Mouse (Mus musculus) cerebellum, adult 9-11 months (tissue): ENCODE data around the gene Hoxa10.

Experiments
- DNase-seq: peaks from one replicate; pipeline ENCODE4 v3.0.0; 2022

Hoxa10 gene

GRCm38 (mm10) chr6:52240389-52241000 is at the start of gene Hoxa10:
Gene Hoxa10, minus strand, starts transcription at chr6:52240854.
- no peak for DNase-seq

- DNase-seq = no peak
Measured at GRCm38 (mm10) chr6:52290186-52290585, 49.5 kb upstream of the Hoxa10 start.

GRCm38 (mm10) chr6:52283896-52284295 is 43.2 kb upstream of the Hoxa10 start:
- no peak for DNase-seq

GRCm38 (mm10) chr6:52281084-52281483 is 40.4 kb upstream of the Hoxa10 start:
- DNase-seq = no peak

GRCm38 (mm10) chr6:52276920-52277319 is 36.3 kb upstream of the Hoxa10 start:
- no peak for DNase-seq

GRCm38 (mm10) chr6:52276382-52276781 is 35.7 kb upstream of the Hoxa10 start:
- no peak for DNase-seq

- no peak for DNase-seq
Measured at GRCm38 (mm10) chr6:52275563-52276280, 35.1 kb upstream of the Hoxa10 start.

- DNase-seq = no peak
Measured at GRCm38 (mm10) chr6:52274576-52274975, 33.9 kb upstream of the Hoxa10 start.

- no peak for DNase-seq
Measured at GRCm38 (mm10) chr6:52273656-52274280, 33.1 kb upstream of the Hoxa10 start.

GRCm38 (mm10) chr6:52272766-52273655 is 32.4 kb upstream of the Hoxa10 start:
- no peak for DNase-seq

GRCm38 (mm10) chr6:52270494-52271480 is 30.1 kb upstream of the Hoxa10 start:
- peak; percentile 17 for DNase-seq

GRCm38 (mm10) chr6:52268756-52269155 is 28.1 kb upstream of the Hoxa10 start:
- DNase-seq = no peak

- DNase-seq = no peak
Measured at GRCm38 (mm10) chr6:52268341-52268740, 27.7 kb upstream of the Hoxa10 start.

- DNase-seq = no peak
Measured at GRCm38 (mm10) chr6:52267691-52268090, 27.0 kb upstream of the Hoxa10 start.

GRCm38 (mm10) chr6:52267221-52267620 is 26.6 kb upstream of the Hoxa10 start:
- no peak for DNase-seq

- DNase-seq = no peak
Measured at GRCm38 (mm10) chr6:52266666-52266985, 26.0 kb upstream of the Hoxa10 start.

GRCm38 (mm10) chr6:52265913-52266665 is 25.4 kb upstream of the Hoxa10 start:
- DNase-seq = no peak

GRCm38 (mm10) chr6:52265306-52265912 is 24.8 kb upstream of the Hoxa10 start:
- DNase-seq = no peak

GRCm38 (mm10) chr6:52264106-52264790 is 23.6 kb upstream of the Hoxa10 start:
- DNase-seq = no peak

GRCm38 (mm10) chr6:52263321-52263585 is 22.6 kb upstream of the Hoxa10 start:
- DNase-seq = no peak
